Mouse (Mus musculus) adrenal gland, adult 8-10 months (tissue): ENCODE results near the gene Zfp653. TPM values are rescaled to one million over a fixed set of nuclear protein-coding genes. Genes with fewer than 3 reads are reported as not detected.

ENCODE experiments used
- DNase-seq: peaks from one replicate; pipeline ENCODE4 v3.0.0; 2022
- microRNA-seq, 2 experiments: library from miRNA; unstranded; fragments of <30 nt; microRNA quantifications; one replicate each; pipeline ENCODE4 v1.2.0; 2022
- total RNA-seq, 4 experiments: library from RNA; stranded (reverse); gene quantifications; 2 replicates each; pipeline ENCODE4 v1.2.4; 2022

The Zfp653 gene
- total RNA-seq, 4 experiments from 2014 or later: 6.9 to 15.6 (median 12.3) TPM

DNA sequence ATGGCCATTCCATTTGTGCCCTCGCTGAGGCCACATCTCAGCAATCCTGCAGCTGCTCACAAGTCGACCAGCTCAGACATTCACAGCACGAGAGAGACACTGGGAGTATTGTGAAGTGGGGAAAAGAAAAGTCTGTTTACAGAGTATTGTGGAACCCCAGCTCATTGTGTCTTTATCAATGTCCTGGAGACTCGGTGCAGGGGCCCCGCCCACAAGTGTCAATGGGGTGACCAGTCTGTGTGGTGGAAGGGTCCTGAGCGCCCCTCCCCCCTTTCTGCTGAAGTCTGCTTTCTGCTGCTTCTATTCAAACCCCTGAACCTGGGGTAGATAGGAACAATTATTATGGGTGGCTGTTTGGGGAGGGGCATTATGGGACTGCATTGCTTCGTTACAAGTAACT is 42.7 kb downstream of the Zfp653 start:
- DNase-seq: no peak

GRCm38 (mm10) chr9:22024592-22024991 is 46.6 kb downstream of the Zfp653 start:
- no peak for DNase-seq

- DNase-seq: no peak
These were observed 53.9 kb downstream of the Zfp653 start for GRCm38 (mm10) chr9:22017208-22017825.

GRCm38 (mm10) chr9:22016245-22016644 is 54.9 kb downstream of the Zfp653 start:
- DNase-seq: no peak

- DNase-seq: no peak
These were observed 58.4 kb downstream of the Zfp653 start for GRCm38 (mm10) chr9:22012731-22013130.

GRCm38 (mm10) chr9:22011055-22011454 is 60.1 kb downstream of the Zfp653 start:
- no peak for DNase-seq

Small RNAs within 50 kb of the gene (microRNA-seq; reads per million reads assigned to microRNA genes)
- 0.50 to 0.70 reads per million in 2 experiments for gene Mir7084

Other genes starting within 250 kb of the Zfp653 start
- 10 to 100 TPM in 2 of 4 experiments, 1 to 10 TPM in 2; 1.5 to 12.0 (median 7.7) TPM for gene Angptl8, start 235.9 kb downstream of the Zfp653 start, total RNA-seq
- 10 to 100 TPM; 34.3 to 80.5 (median 56.4) TPM for gene Dock6, start 218.7 kb downstream of the Zfp653 start, total RNA-seq
- gene Rab3d, start 153.2 kb downstream of the Zfp653 start, total RNA-seq: 10 to 100 TPM; 43.1 to 64.6 (median 48.1) TPM
- 10 to 100 TPM in 3 of 4 experiments, 1 to 10 TPM in 1; 8.6 to 27.3 (median 17.7) TPM for gene Ccdc159, start 143.9 kb downstream of the Zfp653 start, total RNA-seq
- gene Tmem205, start 143.8 kb downstream of the Zfp653 start, total RNA-seq: 100 to 1,000 TPM; 375 to 588 (median 495) TPM
- 10 to 100 TPM; 19.6 to 44.0 (median 32.1) TPM for gene Plppr2, start 134.3 kb downstream of the Zfp653 start, total RNA-seq
- gene Swsap1, start 115.6 kb downstream of the Zfp653 start, total RNA-seq: 10 to 100 TPM; 17.5 to 22.5 (median 20.0) TPM
- gene Epor, start 107.9 kb downstream of the Zfp653 start, total RNA-seq: 1 to 10 TPM; 1.2 to 4.7 (median 2.0) TPM
- gene Rgl3, start 81.9 kb downstream of the Zfp653 start, total RNA-seq: 10 to 100 TPM; 23.7 to 72.6 (median 49.6) TPM
- 1 to 10 TPM in 3 of 4 experiments, under 1 TPM in 1; 0.81 to 2.8 (median 1.4) TPM for gene Ccdc151, start 68.7 kb downstream of the Zfp653 start, total RNA-seq
- gene Prkcsh, start 68.6 kb downstream of the Zfp653 start, total RNA-seq: 100 to 1,000 TPM; 167 to 190 (median 180) TPM
- gene Elavl3, start 19.4 kb downstream of the Zfp653 start, total RNA-seq: 1 to 10 TPM; 1.8 to 4.6 (median 2.9) TPM
- under 1 TPM in 1 of 4 experiments, not detected in 3; 0.73 TPM for gene Gm49318, start 117 bp downstream of the Zfp653 start, total RNA-seq
- gene Ecsit, start 14.1 kb upstream of the Zfp653 start, total RNA-seq: 10 to 100 TPM; 41.2 to 50.4 (median 48.9) TPM
- 1 to 10 TPM in 3 of 4 experiments, under 1 TPM in 1; 0.89 to 2.8 (median 1.2) TPM for gene Cnn1, start 27.8 kb upstream of the Zfp653 start, total RNA-seq
- gene Elof1, start 45.8 kb upstream of the Zfp653 start, total RNA-seq: 10 to 100 TPM; 71.9 to 83.9 (median 78.6) TPM
- gene Acp5, start 64.3 kb upstream of the Zfp653 start, total RNA-seq: 10 to 100 TPM; 30.6 to 44.1 (median 36.6) TPM
- gene Pigyl, start 85.5 kb upstream of the Zfp653 start, total RNA-seq: 10 to 100 TPM; 51.0 to 67.4 (median 59.4) TPM
- gene Zfp872, start 116.7 kb upstream of the Zfp653 start, total RNA-seq: 1 to 10 TPM; 3.0 to 7.2 (median 4.1) TPM
- 10 to 100 TPM; 37.1 to 62.6 (median 53.2) TPM for gene Zfp809, start 154.3 kb upstream of the Zfp653 start, total RNA-seq
- 1 to 10 TPM in 2 of 4 experiments, under 1 TPM in 2; 0.58 to 1.2 (median 0.87) TPM for gene Zfp599, start 188.5 kb upstream of the Zfp653 start, total RNA-seq
- gene Zfp810, start 236.3 kb upstream of the Zfp653 start, total RNA-seq: 10 to 100 TPM in 3 of 4 experiments, 1 to 10 TPM in 1; 6.6 to 17.0 (median 13.7) TPM